Mouse (Mus musculus) kidney, postnatal 4 days (tissue): ENCODE results near the gene Gm28168.
"Not testable (repeated sequence)": the region's sequence is repeated elsewhere in the genome, so short reads cannot be mapped to it uniquely, and the experiment has no call there.

Experiments used
- DNase-seq, 2 experiments: peaks; one replicate each; pipeline ENCODE4 v3.0.0; 2021; ENCODE audit warnings: mixed read lengths in 2 of 2

Gene Gm28168

GRCm38 (mm10) chr1:117927715-117928114, at the start of gene Gm28168:
Gene Gm28168 (plus strand): TSS chr1:117928015.
- not testable (repeated sequence) for DNase-seq

DNA sequence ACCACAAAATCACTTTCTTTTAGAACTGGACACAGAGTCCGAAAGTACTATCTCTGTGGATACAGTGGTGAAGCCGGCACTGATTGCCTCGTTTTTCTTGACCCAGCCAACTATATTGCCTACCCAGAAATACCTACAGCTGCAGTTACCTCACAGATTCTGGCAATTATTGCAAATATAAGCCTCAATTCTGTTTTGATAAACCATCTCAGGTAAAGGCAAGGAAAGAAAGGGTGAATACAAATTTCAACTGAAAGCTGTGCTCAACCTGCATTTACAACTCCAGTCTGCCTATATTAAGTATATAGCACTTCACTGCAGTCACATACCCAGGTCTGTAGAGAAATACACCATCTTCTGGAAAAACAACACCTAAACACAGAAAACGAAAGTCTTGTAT, 37.8 kb downstream of the Gm28168 start, which contains the start of gene Gm7145:
TSS of gene Gm7145 (plus strand) at position 301 of the 400 bp plus-strand sequence.
- DNase-seq = no peak
